Mouse (Mus musculus) stomach, embryonic 14.5 days (tissue): ENCODE data around the gene Podxl2. TPM values are rescaled to one million over a fixed set of nuclear protein-coding genes. Genes with fewer than 3 reads are reported as not detected.

ENCODE experiments used
- ATAC-seq: fragments of 200-750 bp; cut with Nextera tagmentation; 2 replicates; pipeline ENCODE4 v1.8.0; 2017; ENCODE audit warnings: low read depth, moderate TSS enrichment; ENCODE audit not compliant: insufficient number of reproducible peaks, insufficient read depth, low FRiP score
- H3K27ac ChIP-seq: fragments of 300-500 bp; sonication (generic); 2 replicates; pipeline ENCODE4 v1.5.1; 2014; ENCODE audit warnings: mild to moderate bottlenecking, low read length, moderate library complexity, mixed read lengths
- H3K27me3 ChIP-seq: fragments of 300-500 bp; sonication (generic); 2 replicates; pipeline ENCODE4 v1.6.1; 2014; ENCODE audit warnings: low read length, control low read depth, mixed read lengths; ENCODE audit not compliant: control insufficient read depth, insufficient read depth
- H3K36me3 ChIP-seq: fragments of 300-500 bp; sonication (generic); 2 replicates; pipeline ENCODE4 v1.6.1; 2014; ENCODE audit warnings: mild to moderate bottlenecking, control low read depth, low read length, moderate library complexity, mixed read lengths; ENCODE audit not compliant: control insufficient read depth, insufficient read depth
- H3K4me1 ChIP-seq: fragments of 300-500 bp; sonication (generic); 2 replicates; pipeline ENCODE4 v1.6.1; 2014; ENCODE audit warnings: low read length, control low read depth, mixed read lengths; ENCODE audit not compliant: control insufficient read depth, insufficient read depth
- H3K4me2 ChIP-seq: fragments of 300-500 bp; sonication (generic); replicated peaks from 2 replicates; pipeline ENCODE4 v1.6.1; 2014; ENCODE audit warnings: low read depth, low read length, control low read depth
- H3K4me3 ChIP-seq: fragments of 300-500 bp; sonication (generic); 2 replicates; pipeline ENCODE4 v1.5.1; 2014; ENCODE audit warnings: low read depth, low read length, control low read depth
- H3K9ac ChIP-seq: fragments of 300-500 bp; sonication (generic); replicated peaks from 2 replicates; pipeline ENCODE4 v1.6.1; 2014; ENCODE audit warnings: low read depth, mild to moderate bottlenecking, control low read depth, low read length, moderate library complexity, mixed read lengths
- H3K9me3 ChIP-seq: fragments of 300-500 bp; sonication (generic); 2 replicates; pipeline ENCODE4 v1.6.1; 2016; ENCODE audit warnings: low read depth, low read length, control low read depth; ENCODE audit not compliant: control insufficient read depth
- WGBS: fragments of 180-500 bp; shearing (Covaris S2); extraction: QIAGEN DNeasy Blood & Tissue Kit; methylation state at CpG from one replicate; pipeline ENCODE4 v1.1.7; 2014; 5-methylcytosine and 5-hydroxymethylcytosine counted together
- polyA plus RNA-seq: library from polyadenylated mRNA; unstranded; fragments of >200 nt; fragmentation: Nextera tagmentation; extraction: Ambion mirVana; gene quantifications from 2 replicates; pipeline ENCODE4 v1.2.1, GENCODE M21; 2014

Gene Podxl2
- polyA plus RNA-seq, 1 experiment from 2014 or later = 85.3 TPM

DNA sequence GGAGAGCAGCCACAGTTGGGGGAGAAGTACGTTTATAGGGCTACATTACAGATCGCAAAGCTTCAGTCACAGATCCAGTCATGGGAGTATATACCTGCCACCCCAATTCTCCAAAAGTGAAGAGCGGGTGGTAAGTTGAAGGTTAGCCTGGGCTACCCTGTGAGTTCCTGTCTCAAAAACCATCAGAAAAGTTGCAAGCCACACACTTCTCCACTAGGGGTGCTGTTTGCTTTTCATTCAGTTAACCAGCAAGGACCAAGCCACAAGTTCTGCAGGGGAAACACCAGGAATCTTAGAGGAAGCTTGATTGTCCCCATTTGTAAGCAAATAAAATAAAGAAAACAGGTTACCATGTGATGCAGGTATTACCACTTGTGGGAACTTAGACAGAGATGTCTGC is 62.0 kb downstream of the Podxl2 start:
- ATAC-seq = no peak
- Histone ChIP-seq H3K9me3 (no peaks in the 10 kb centered on the region), H3K27me3 (no peaks in the 10 kb centered on the region), H3K4me2 (no peak overlapping the region), H3K4me1 (peaks cover 15% of the 10 kb centered on the region), H3K27ac (no peak overlapping the region), H3K4me3 (no peak overlapping the region), H3K9ac (no peak overlapping the region), H3K36me3 (0 out of 2 replicates have a peak, but pooled peaks cover 5% of the 10 kb centered on the region)
- 82% methylated on average over 3 of the region's 3 CpGs for WGBS

DNA sequence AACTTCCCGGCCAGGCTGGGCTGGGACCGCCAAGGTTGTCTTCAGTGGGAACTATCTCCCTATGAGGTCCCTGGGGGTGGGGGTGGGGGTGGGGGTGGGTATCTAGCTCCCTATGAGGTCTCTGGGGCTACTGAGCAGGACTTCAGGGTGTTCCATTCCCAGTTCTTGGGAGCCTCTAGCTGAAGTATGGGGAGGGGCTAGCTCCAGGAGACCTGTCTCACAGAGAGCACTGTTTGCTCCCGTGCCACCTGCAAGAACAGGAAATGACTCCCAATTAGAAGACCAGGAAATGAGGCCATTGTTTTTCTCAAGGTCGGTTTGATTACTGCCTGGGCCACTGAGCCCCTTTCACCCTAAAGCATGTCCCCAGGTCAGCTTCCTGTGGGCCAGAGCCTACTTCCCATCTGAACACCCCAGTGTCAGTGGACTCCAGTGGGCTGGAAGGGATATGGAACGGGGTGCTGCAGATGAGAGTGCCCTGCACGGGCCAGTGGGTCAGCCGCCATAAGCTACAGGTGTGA is 62.9 kb downstream of the Podxl2 start:
- Histone ChIP-seq H3K4me2 (no peak overlapping the region), H3K36me3 (0 out of 2 replicates have a peak, but pooled peaks cover 5% of the 10 kb centered on the region), H3K9ac (no peak overlapping the region), H3K27me3 (no peaks in the 10 kb centered on the region), H3K27ac (no peak overlapping the region), H3K4me3 (no peak overlapping the region), H3K4me1 (peaks cover 15% of the 10 kb centered on the region), H3K9me3 (no peaks in the 10 kb centered on the region)
- WGBS = 63% methylated on average over 7 of the region's 7 CpGs
- ATAC-seq = no peak

DNA sequence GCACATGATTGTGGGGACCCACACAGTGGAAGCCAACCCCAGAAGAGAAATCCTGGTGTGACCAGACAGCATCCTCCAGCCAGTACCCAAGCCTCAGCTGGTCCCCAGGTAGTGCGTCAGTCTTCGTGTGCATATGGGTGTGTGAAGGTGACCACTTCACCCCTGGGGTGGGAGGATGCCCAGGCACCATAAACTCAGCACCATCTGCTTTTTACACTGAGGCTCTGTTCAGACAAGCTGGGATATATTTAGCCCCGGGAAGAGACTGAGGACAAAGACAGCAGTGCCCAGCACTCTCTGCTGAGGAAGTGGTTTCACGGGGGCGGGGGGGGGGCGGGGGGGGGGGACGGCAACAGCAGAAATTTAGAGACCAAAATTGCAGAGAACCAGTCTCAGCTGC is 63.4 kb downstream of the Podxl2 start:
- Histone ChIP-seq H3K9me3 (no peaks in the 10 kb centered on the region), H3K27me3 (no peaks in the 10 kb centered on the region), H3K36me3 (0 out of 2 replicates have a peak, but pooled peaks cover 5% of the 10 kb centered on the region), H3K4me2 (no peak overlapping the region), H3K9ac (no peak overlapping the region), H3K4me1 (peaks cover 15% of the 10 kb centered on the region), H3K27ac (peak overlapping the region; percentile 21; the same call in 1 of the 2 replicates), H3K4me3 (no peak overlapping the region)
- 40% methylated on average over 7 of the region's 7 CpGs for WGBS
- no peak for ATAC-seq

DNA sequence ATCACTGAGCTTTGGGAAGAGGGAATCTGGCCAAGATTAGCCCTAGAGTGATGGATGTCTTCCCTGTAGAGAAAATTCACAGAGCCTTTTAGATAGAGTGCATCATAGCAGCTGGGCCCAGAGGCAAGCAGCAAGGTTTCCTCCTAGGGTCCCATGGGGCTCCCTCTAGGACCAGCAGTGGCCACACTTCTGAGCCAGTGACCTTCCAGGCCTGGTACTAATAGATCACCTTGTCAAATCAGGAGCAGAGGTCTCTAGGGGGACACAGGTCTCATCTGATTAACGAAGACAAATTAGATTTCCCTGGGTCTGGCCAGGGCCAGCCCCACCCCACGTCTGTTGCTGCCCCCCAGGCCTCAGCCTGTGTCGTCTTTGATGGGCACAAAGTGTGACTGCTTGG is 64.6 kb downstream of the Podxl2 start:
- H3K27ac ChIP-seq = peak overlapping the region; percentile 1; the same call in 1 of the 2 replicates
- WGBS = 35% methylated on average over 3 of the region's 3 CpGs
- H3K4me1 ChIP-seq = peaks cover 15% of the 10 kb centered on the region
- no peaks in the 10 kb centered on the region for H3K27me3 ChIP-seq
- ATAC-seq = 0 out of 2 replicates have a peak, but pooled peaks have one; percentile 5
- H3K9me3 ChIP-seq = no peaks in the 10 kb centered on the region
- H3K9ac ChIP-seq = no peak overlapping the region
- 0 out of 2 replicates have a peak, but pooled peaks cover 5% of the 10 kb centered on the region for H3K36me3 ChIP-seq
- H3K4me3 ChIP-seq = no peak overlapping the region
- H3K4me2 ChIP-seq = no peak overlapping the region

DNA sequence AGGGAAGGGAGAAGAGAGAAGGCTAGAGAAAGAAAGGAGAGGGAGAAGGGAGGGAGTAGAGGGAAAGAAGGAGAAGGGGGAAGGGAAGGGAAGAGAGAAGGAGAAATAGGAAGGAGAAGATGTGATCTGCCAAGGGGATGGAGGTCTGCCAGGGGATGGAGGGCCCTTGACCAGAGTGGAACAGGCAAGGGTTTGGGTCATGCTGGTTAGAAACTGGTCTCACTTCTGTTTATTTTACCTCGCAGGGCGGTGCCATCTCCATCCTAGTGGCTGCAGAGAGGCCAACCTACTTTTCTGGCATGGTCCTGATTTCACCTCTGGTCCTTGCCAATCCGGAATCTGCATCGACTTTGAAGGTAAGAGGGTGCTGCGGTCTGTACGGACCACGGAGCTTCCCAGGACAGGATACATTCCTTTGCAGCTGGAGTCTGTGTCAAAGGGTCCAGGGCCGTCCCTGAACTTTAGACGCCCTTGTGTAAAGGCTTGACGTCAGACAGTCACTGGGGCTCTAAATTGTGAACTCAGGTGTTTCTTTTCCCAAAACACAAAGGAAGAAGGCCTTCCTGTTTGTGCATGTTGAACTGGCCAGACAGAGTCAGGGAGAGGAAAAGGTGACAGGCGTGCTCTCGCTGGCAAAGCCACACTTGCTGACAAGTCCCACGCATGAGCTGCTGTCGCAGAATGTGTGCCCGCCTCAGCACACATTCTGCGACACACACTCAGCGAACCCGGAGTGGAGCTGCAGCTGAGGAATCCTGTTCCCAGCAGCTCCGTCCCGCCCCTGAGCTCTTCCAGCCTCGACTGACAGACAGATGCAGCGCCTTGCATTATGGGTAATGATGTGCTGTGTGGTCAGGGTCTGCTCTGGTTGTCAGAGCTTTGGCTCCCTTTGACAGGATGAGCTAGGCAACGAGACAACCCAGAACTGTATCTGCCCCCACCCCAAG is 65.5 kb downstream of the Podxl2 start:
- Histone ChIP-seq H3K9ac (no peak overlapping the region), H3K36me3 (0 out of 2 replicates have a peak, but pooled peaks cover 5% of the 10 kb centered on the region), H3K27ac (peak overlapping the region; percentile 1; the same call in 1 of the 2 replicates), H3K27me3 (no peaks in the 10 kb centered on the region), H3K4me3 (no peak overlapping the region), H3K4me1 (peaks cover 15% of the 10 kb centered on the region), H3K9me3 (no peaks in the 10 kb centered on the region), H3K4me2 (no peak overlapping the region)
- 48% methylated on average over 23 of the region's 23 CpGs for WGBS
- 0 out of 2 replicates have a peak, but pooled peaks have one; percentile 26 for ATAC-seq

DNA sequence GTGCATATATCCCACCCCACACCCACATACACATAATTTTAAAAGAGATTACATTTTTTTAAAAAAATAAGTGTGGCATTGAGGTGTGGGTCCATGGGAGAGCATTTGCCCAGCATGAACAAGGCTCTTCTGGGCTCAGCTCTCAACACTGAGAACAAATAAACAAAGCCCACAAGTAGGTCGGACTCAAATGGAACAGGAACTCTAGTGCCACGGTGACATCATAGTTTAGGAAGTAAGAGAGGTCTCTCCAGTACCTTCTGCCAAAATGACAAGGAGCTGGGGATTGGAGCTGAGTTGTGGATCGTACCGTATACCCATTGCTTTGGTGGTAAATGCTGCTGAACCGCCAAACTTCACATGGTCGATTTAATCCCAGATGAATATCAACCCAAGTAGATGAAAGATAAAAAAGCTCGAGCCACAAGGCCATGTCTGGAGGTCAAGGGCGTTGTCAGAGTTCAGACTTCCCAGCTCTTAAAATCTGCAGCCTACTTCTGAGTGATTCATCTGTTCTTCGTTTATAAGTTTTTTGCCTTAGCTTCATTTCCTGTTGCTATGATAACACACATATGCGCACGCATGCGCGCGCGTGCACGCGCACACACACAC is 69.8 kb downstream of the Podxl2 start:
- Histone ChIP-seq H3K9me3 (no peaks in the 10 kb centered on the region), H3K27me3 (no peaks in the 10 kb centered on the region), H3K9ac (no peak overlapping the region), H3K4me2 (no peak overlapping the region), H3K4me1 (peaks cover 18% of the 10 kb centered on the region), H3K36me3 (0 out of 2 replicates have a peak, but pooled peaks cover 1% of the 10 kb centered on the region), H3K4me3 (no peak overlapping the region), H3K27ac (no peak overlapping the region)
- no peak for ATAC-seq
- 82% methylated on average over 17 of the region's 17 CpGs for WGBS

DNA sequence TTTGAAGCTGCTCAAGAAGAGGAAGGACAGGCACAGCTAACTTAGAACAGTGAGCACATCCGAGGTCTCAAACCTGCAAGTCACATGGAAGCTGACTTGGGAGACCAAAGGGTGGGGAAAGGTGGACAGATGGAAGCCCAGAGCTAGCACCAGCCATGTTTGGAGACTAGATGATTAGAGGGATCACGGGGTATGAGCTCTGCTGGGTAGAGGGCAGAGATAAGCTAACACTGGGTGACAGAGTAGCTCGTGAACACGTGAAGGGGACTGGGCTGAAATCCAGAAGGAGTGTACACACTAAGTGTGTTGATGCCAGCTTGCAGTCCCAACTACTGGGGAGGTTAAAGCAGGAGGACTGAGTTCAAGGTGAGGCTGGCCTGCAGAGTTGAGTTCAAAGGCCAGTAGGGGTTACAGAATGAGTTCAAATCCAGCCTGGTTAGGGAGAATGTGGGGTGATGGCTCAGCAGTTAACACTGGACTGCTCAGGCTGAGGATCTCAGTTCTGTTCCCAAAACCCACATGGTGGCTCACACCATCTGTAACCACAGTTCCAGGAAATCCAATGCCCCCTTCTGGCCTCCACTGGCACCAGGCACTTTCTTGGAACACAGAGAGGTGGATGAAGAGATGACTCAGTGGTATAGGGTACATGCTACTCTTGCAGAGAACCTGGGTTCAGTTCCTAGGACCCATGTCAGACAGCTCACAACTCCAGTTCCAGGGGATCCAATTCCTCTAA is 70.7 kb downstream of the Podxl2 start:
- Histone ChIP-seq H3K4me3 (no peak overlapping the region), H3K27me3 (no peaks in the 10 kb centered on the region), H3K4me1 (peaks cover 9% of the 10 kb centered on the region; the same call in 1 of the 2 replicates), H3K9me3 (no peaks in the 10 kb centered on the region), H3K9ac (no peak overlapping the region), H3K36me3 (no peaks in the 10 kb centered on the region), H3K27ac (no peak overlapping the region), H3K4me2 (no peak overlapping the region)
- ATAC-seq = no peak
- WGBS = 72% methylated on average over 4 of the region's 4 CpGs

DNA sequence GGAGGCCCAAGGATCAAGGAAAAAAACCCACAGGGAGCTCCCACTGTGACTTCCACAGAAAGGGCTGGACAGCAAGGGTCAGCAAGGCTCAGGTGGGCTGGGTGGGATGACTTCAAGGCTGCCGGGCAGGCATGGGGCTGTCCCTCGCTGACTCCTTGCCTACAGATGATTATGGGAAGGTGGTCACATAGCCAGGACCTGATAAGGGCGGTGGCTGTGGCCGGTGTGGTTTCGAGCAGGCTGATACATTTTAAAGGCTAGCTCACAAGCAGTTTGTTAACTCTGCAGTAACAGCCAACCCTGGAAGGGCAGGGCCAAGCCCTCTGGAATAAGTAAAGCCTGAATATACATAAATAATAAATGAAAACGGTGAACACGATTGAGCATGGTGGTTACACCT is 71.8 kb downstream of the Podxl2 start:
- Histone ChIP-seq H3K4me1 (peaks cover 8% of the 10 kb centered on the region; the same call in 1 of the 2 replicates), H3K27ac (no peak overlapping the region), H3K27me3 (no peaks in the 10 kb centered on the region), H3K9ac (no peak overlapping the region), H3K4me3 (no peak overlapping the region), H3K4me2 (no peak overlapping the region), H3K9me3 (no peaks in the 10 kb centered on the region), H3K36me3 (no peaks in the 10 kb centered on the region)
- ATAC-seq = no peak
- WGBS = 75% methylated on average over 7 of the region's 7 CpGs
